Mouse (Mus musculus): ENCODE results near the gene Myt1l. TPM values are rescaled to one million over a fixed set of nuclear protein-coding genes. Genes with fewer than 3 reads are reported as not detected.
A peak's percentile ranks its signal among the peaks of the same experiment; 100 is the strongest.

Gene Myt1l
- total and polyA plus RNA-seq, 2 experiments from 2014 or later, result 0.34 TPM; not detected in 1

DNA sequence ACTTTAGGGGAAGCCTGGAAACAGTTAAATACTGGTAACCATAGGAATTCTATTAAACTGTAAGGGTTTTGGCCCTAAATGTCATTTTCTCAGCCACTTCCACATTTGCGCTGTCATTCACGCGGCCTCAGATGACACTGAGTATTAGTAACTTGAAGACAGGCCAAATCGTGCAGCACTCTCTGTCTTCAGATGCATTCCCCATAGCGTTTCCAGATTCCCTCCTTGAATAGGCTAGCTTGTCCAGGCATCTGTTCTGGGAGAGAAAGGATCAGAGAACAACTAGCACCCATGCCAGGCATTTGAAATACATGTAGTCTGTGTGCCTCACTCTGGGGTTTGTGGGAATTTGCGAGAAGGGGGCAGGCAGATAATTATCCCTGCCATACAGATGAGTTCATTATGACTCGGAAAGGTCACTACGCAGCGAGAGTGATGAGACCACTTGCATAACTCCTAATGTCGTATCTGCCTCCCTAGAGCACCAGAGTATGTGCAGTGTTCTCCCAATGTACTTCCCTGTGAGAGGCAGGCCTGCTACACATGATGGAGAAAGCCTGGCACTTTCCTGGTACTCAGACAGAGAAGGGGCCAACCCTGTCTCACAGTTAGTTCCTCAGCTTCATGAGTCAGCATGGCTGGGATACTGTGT lies 295.7 kb downstream of the Myt1l start:
- H3K4me3 ChIP-seq (ENCODE audit: low read depth, low read length), result no peak overlapping the region
- TF ChIP-seq EP300 (IDR thresholded peaks at IDR 0.05; ENCODE audit: low read depth) (no peak), CTCF (IDR thresholded peaks at IDR 0.05; ENCODE audit: low read depth) (no peak)
- no peaks in the 10 kb centered on the region for H3K4me1 ChIP-seq (ENCODE audit: control insufficient read depth, insufficient read depth)
- H3K27me3 ChIP-seq (ENCODE audit: control insufficient read depth, insufficient read depth, low read length), result no peaks in the 10 kb centered on the region
- H3K9ac ChIP-seq (replicated peaks; ENCODE audit: low read depth, low read length), result no peak overlapping the region
- H3K4me2 ChIP-seq (ENCODE audit: low read depth, low read length), result no peak overlapping the region
- no peak overlapping the region for H3K27ac ChIP-seq (ENCODE audit: low read depth)
- ATAC-seq (ENCODE audit: insufficient read depth, low read depth) (no peak), DNase-seq (ENCODE audit: low spot score) (no peak)
- H3K9me3 ChIP-seq (replicated peaks; ENCODE audit: control insufficient read depth, low read length), result no peaks in the 10 kb centered on the region
- WGBS, result 71% methylated on average over 10 of the region's 10 CpGs
- H3K36me3 ChIP-seq (replicated peaks; ENCODE audit: control insufficient read depth, insufficient read depth, low read length), result no peaks in the 10 kb centered on the region

DNA sequence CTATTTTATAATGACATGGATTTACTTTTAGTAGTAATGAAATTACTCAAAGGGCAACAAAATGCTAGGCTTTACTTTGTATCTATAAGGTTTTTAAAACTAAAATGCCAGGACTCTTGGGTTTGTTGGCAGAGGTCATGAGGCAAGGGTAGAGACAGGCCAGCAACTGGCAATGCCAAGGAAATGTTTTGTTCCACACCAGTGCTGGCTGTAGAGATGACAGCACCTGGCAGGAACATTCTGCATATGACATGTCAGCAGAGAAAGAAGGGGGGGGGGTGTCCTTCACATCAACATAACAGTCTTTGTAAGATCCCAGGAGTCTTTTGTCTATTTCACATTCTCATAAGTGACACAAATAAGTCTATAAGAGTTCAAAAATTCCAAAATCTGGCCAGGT lies 302.4 kb downstream of the Myt1l start:
- H3K27me3 ChIP-seq (ENCODE audit: control insufficient read depth, insufficient read depth, low read length), result no peaks in the 10 kb centered on the region
- no peak overlapping the region for H3K4me2 ChIP-seq (ENCODE audit: low read depth, low read length)
- H3K36me3 ChIP-seq (replicated peaks; ENCODE audit: control insufficient read depth, insufficient read depth, low read length), result no peaks in the 10 kb centered on the region
- H3K27ac ChIP-seq (ENCODE audit: low read depth), result no peak overlapping the region
- no peak overlapping the region for H3K4me3 ChIP-seq (ENCODE audit: low read depth, low read length)
- TF ChIP-seq CTCF (IDR thresholded peaks at IDR 0.05; ENCODE audit: low read depth), result no peak
- no peak for TF ChIP-seq EP300 (IDR thresholded peaks at IDR 0.05; ENCODE audit: low read depth)
- H3K4me1 ChIP-seq (ENCODE audit: control insufficient read depth, insufficient read depth), result no peaks in the 10 kb centered on the region
- DNase-seq (ENCODE audit: low spot score) (no peak), ATAC-seq (ENCODE audit: insufficient read depth, low read depth) (no peak)
- no peak overlapping the region for H3K9ac ChIP-seq (replicated peaks; ENCODE audit: low read depth, low read length)
- H3K9me3 ChIP-seq (replicated peaks; ENCODE audit: control insufficient read depth, low read length), result no peaks in the 10 kb centered on the region

DNA sequence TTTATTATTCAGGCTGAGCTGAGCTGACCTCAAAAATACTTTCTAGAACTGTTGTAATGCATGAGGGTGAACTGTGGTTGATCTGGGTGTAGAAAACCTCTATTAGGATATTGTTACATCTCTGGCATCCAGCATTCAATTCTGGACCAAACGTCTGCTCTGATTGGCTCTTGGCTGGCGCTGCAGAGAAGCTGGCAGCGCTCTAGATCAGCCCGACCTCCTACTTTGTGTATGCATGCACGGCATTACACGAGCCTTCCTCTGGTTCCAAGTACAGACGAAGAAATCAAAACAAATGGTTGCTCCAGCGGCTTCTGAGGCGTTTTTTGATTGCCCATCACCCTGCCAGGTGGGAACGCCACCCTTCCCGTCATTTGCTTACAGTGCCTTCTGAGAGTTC lies 303.2 kb downstream of the Myt1l start:
- Histone ChIP-seq H3K4me2 (ENCODE audit: low read depth, low read length) (no peak overlapping the region), H3K4me1 (ENCODE audit: control insufficient read depth, insufficient read depth) (no peaks in the 10 kb centered on the region), H3K4me3 (ENCODE audit: low read depth, low read length) (no peak overlapping the region), H3K36me3 (replicated peaks; ENCODE audit: control insufficient read depth, insufficient read depth, low read length) (no peaks in the 10 kb centered on the region), H3K27ac (ENCODE audit: low read depth) (no peak overlapping the region), H3K9ac (replicated peaks; ENCODE audit: low read depth, low read length) (no peak overlapping the region), H3K9me3 (replicated peaks; ENCODE audit: control insufficient read depth, low read length) (no peaks in the 10 kb centered on the region), H3K27me3 (ENCODE audit: control insufficient read depth, insufficient read depth, low read length) (no peaks in the 10 kb centered on the region)
- WGBS, result 75% methylated on average over 11 of the region's 11 CpGs
- ATAC-seq (ENCODE audit: insufficient read depth, low read depth) (no peak), DNase-seq (ENCODE audit: low spot score) (no peak)
- no peak for TF ChIP-seq EP300 (IDR thresholded peaks at IDR 0.05; ENCODE audit: low read depth)
- no peak for TF ChIP-seq CTCF (IDR thresholded peaks at IDR 0.05; ENCODE audit: low read depth)

DNA sequence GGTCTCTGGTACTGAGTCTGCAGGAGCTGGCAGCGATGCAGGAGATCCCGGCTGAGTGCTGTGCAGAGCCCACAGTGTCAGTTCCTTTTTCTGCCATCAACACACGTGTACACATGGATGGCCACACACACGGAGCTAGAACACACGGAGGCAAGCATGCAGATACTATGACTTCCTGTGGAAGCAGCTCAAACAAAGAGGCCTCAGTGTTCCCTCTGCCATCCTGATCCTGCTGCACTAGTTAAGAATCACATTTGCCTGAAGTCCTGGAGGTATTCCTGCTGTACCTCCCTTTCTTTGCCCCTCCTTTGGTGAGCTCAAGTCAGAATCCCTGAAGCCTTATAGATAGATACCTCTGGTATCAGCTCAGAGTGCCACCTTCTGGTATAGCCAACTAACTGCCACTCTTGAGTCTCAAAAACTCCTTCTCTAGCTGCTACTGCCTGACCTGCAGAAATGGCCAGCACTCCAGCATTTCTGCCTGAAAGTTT lies 309.2 kb downstream of the Myt1l start:
- ATAC-seq (ENCODE audit: insufficient read depth, low read depth), result no peak
- no peak overlapping the region for H3K4me2 ChIP-seq (ENCODE audit: low read depth, low read length)
- H3K27ac ChIP-seq (ENCODE audit: low read depth), result no peak overlapping the region
- no peak overlapping the region for H3K4me3 ChIP-seq (ENCODE audit: low read depth, low read length)
- no peak overlapping the region for H3K9ac ChIP-seq (replicated peaks; ENCODE audit: low read depth, low read length)
- 73% methylated on average over 5 of the region's 5 CpGs for WGBS
- H3K27me3 ChIP-seq (ENCODE audit: control insufficient read depth, insufficient read depth, low read length), result no peaks in the 10 kb centered on the region
- no peaks in the 10 kb centered on the region for H3K36me3 ChIP-seq (replicated peaks; ENCODE audit: control insufficient read depth, insufficient read depth, low read length)
- H3K9me3 ChIP-seq (replicated peaks; ENCODE audit: control insufficient read depth, low read length), result no peaks in the 10 kb centered on the region
- no peaks in the 10 kb centered on the region; the same call in 1 of the 2 replicates for H3K4me1 ChIP-seq (ENCODE audit: control insufficient read depth, insufficient read depth)
- peak; percentile 57 for DNase-seq (ENCODE audit: low spot score)
- TF ChIP-seq EP300 (IDR thresholded peaks at IDR 0.05; ENCODE audit: low read depth), result no peak
- peak; percentile 61 for TF ChIP-seq CTCF (IDR thresholded peaks at IDR 0.05; ENCODE audit: low read depth)

DNA sequence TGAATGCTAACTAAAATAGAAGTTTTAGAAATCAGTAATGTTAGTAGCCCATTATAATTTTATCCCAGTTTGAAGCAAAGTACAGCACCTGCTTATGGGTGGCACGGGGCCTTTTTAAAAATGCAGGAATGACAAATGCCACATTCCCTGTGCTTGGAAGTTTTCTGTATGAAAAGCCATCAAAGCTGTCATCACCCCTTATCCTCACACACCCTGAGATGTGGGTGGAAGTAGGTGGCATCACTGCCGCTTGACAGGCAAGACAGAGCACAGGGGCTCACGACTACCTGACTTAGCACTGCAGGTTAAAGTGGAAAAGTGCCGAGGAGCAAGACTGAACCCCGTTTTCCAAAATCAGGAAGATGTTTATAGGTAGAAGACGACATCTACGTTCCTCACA lies 310.2 kb downstream of the Myt1l start:
- Histone ChIP-seq H3K9me3 (replicated peaks; ENCODE audit: control insufficient read depth, low read length) (no peaks in the 10 kb centered on the region), H3K4me2 (ENCODE audit: low read depth, low read length) (no peak overlapping the region), H3K4me3 (ENCODE audit: low read depth, low read length) (no peak overlapping the region), H3K27ac (ENCODE audit: low read depth) (no peak overlapping the region), H3K27me3 (ENCODE audit: control insufficient read depth, insufficient read depth, low read length) (no peaks in the 10 kb centered on the region), H3K9ac (replicated peaks; ENCODE audit: low read depth, low read length) (no peak overlapping the region), H3K36me3 (replicated peaks; ENCODE audit: control insufficient read depth, insufficient read depth, low read length) (no peaks in the 10 kb centered on the region), H3K4me1 (ENCODE audit: control insufficient read depth, insufficient read depth) (no peaks in the 10 kb centered on the region; the same call in 1 of the 2 replicates)
- 65% methylated on average over 7 of the region's 7 CpGs for WGBS
- ATAC-seq (ENCODE audit: insufficient read depth, low read depth) (no peak), DNase-seq (ENCODE audit: low spot score) (no peak)
- TF ChIP-seq CTCF (IDR thresholded peaks at IDR 0.05; ENCODE audit: low read depth), result no peak
- TF ChIP-seq EP300 (IDR thresholded peaks at IDR 0.05; ENCODE audit: low read depth), result no peak

DNA sequence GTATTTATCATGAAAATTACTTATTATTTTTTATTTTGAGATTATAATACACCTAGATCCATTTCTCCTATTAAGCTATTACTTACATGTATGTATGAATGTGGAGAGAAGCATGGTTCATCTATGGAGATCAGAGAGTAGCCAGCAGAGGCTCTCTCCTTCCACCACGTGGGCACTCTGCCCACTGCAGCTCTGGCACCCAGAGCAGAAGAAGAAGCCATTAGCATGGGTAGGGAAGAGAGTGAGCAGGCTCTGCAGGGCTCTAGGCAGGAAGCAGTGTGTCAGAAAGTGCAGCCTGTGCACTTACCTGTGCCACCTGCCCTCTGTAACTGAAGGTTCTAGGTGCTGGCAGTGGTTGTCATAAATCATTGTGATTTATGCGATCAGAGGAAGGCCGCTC lies 321.8 kb downstream of the Myt1l start:
- H3K4me3 ChIP-seq (ENCODE audit: low read depth, low read length), result no peak overlapping the region
- no peak overlapping the region for H3K27ac ChIP-seq (ENCODE audit: low read depth)
- no peaks in the 10 kb centered on the region for H3K9me3 ChIP-seq (replicated peaks; ENCODE audit: control insufficient read depth, low read length)
- WGBS, result 79% methylated on average over 3 of the region's 3 CpGs
- no peak overlapping the region for H3K4me2 ChIP-seq (ENCODE audit: low read depth, low read length)
- no peak for DNase-seq (ENCODE audit: low spot score)
- no peaks in the 10 kb centered on the region for H3K27me3 ChIP-seq (ENCODE audit: control insufficient read depth, insufficient read depth, low read length)
- no peak for ATAC-seq (ENCODE audit: insufficient read depth, low read depth)
- H3K4me1 ChIP-seq (ENCODE audit: control insufficient read depth, insufficient read depth), result no peaks in the 10 kb centered on the region
- H3K9ac ChIP-seq (replicated peaks; ENCODE audit: low read depth, low read length), result no peak overlapping the region
- TF ChIP-seq CTCF (IDR thresholded peaks at IDR 0.05; ENCODE audit: low read depth), result no peak
- no peak for TF ChIP-seq EP300 (IDR thresholded peaks at IDR 0.05; ENCODE audit: low read depth)
- no peaks in the 10 kb centered on the region for H3K36me3 ChIP-seq (replicated peaks; ENCODE audit: control insufficient read depth, insufficient read depth, low read length)

Data from heart, postnatal 0 days (tissue).